19 mouse cellular contexts compared by ENCODE assay signal in genomic region chrX:8211490-8212207, GRCm38 (mm10). TPM values are rescaled to one million over a fixed set of nuclear protein-coding genes. Genes with fewer than 3 reads are reported as not detected.
"Had no signal": no experiment of that assay in that cellular context is flagged by ENCODE, and none has a peak within 500 bp of the region (broad histone marks: within the 10 kb centered on the region; RNA-seq: fewer than 3 reads in every experiment).

No protein-coding gene starts in this region.

- H3K4me1 ChIP-seq: midbrain, embryonic 10.5 days; midbrain, embryonic 12.5 days; neural tube, embryonic 13.5 days; neural tube, embryonic 15.5 days had no signal

- DNase-seq: lung, embryonic 14.5 days; lung, postnatal 14 days; lung, postnatal 36 days; midbrain, embryonic 14.5 days; retina, postnatal 1 day; right cerebral cortex, adult 18-20 months; right cerebral cortex, postnatal 25 days; right cerebral cortex, postnatal 4 days; spleen, adult 18-20 months; thymus, adult 18-20 months; thymus, postnatal 14 days; thymus, postnatal 36 days had no signal

- H3K4me2 ChIP-seq: lung, embryonic 14.5 days; midbrain, embryonic 12.5 days; neural tube, embryonic 13.5 days; neural tube, embryonic 15.5 days had no signal

- ATAC-seq: midbrain, embryonic 16.5 days had no signal

- H3K27me3 ChIP-seq: midbrain, embryonic 12.5 days; neural tube, embryonic 13.5 days; neural tube, embryonic 15.5 days had no signal

- H3K4me3 ChIP-seq: midbrain, embryonic 10.5 days; midbrain, embryonic 12.5 days; myocyte; neural tube, embryonic 13.5 days; neural tube, embryonic 15.5 days had no signal

- H3K9ac ChIP-seq: lung, embryonic 14.5 days; midbrain, embryonic 12.5 days; neural tube, embryonic 13.5 days; neural tube, embryonic 15.5 days had no signal

- H3K9me3 ChIP-seq: midbrain, embryonic 10.5 days; midbrain, embryonic 12.5 days; neural tube, embryonic 13.5 days; neural tube, embryonic 15.5 days had no signal

- H3K27ac ChIP-seq: macrophage; midbrain, embryonic 10.5 days; midbrain, embryonic 12.5 days; neural tube, embryonic 13.5 days; neural tube, embryonic 15.5 days had no signal

- H3K36me3 ChIP-seq: midbrain, embryonic 10.5 days; midbrain, embryonic 12.5 days; neural tube, embryonic 13.5 days; neural tube, embryonic 15.5 days had no signal

RNA-seq across cellular contexts. Expression of gene Slc38a5, which starts 59.3 kb away (rescaled TPM):
- polyA plus RNA-seq: macrophage, myocyte had no signal
